Mouse (Mus musculus) fat pad, adult 2 months (tissue): ENCODE results near the gene Tdrd3.

Experiments used
- DNase-seq: peaks from one replicate; pipeline ENCODE4 v3.0.0-alpha.2; 2011; ENCODE audit warnings: low read depth, low spot score; ENCODE audit errors: extremely low read depth

The Tdrd3 gene

DNA sequence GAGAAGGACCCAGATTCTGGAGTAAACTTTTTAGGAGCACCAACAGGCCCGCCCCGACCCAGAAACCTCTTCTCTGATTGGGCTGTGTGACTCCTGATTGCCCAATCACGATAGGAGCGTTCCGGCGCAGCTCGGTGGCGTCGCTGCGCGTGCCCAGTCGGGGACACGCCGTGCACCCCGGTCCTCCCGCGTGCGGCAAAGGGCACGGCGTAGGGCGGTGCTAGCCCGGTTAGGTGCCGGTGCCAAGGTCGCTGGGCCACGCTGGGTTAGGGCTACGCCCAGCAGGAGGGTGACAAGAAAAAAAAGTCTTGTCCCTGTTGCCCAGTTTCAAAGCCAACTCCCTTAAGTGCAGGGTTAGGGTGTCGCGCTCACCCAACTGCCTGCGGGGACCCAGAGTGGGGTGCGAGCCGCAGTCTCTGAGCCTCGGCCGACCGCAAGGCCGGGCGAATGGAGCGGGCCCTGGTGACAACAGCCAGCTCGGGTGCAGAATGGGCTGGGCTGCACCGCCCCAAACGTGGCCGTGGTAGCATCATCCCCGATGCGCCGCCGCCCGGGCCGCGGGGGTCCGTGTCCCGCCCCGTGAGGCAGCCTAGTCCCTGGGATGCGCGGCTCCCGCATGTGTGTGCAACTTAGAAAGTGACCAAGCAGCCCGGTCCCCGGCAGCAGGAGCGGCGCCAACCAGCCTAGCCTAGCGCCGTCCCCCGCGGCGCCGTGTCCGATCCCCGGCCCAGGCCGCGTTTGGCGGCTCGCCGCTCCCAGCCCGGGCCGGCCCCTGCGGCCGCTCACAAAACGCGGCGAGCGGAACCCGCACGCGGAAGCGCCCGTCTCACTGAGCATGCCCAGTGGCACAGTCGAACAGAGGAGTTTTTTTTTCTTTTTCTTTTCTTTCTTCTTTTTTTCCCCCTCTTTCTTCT lies at the start of gene Tdrd3:
Tdrd3 (plus strand) TSS at position 832 of the 914 bp plus-strand sequence.
- peak; percentile 56 for DNase-seq

DNA sequence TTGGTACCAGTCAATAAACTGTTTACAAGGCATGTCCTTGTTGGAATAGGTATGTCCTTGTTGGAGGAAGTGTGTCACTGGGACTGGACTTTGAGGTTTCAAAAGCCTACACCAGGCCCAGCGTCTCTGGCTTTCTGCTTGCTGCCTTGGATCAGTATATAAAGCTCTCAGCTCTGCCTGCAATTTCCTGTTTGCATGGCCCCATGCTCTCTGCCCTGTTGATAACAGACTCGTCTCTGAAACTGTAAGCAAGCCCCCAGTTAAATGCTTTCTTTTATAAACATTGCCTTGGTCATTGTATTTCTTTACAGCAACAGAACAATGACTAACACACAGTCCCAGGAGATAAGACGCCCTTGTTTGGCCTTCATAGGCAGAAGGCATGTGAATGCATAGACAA lies 49.3 kb upstream of the Tdrd3 start:
- DNase-seq = no peak

DNA sequence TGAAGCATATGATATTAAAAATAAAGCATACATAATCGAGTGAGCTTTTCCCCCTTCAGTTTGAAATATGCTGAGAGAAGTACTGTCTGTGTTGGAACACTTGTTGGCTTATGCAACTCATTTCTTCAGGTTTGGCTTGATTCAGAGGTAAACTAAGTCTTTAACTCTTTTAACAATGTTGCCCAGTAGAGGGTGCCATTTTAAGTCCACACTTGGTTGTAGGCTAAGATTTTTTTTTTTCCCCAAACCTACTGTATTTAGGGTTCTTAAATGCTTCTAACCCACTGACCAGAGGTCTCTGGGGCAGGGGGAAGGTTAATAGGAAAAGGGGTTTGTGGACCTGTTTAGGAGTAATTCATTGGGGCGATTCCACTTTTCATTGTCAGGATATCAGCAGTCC lies 33.4 kb upstream of the Tdrd3 start:
- DNase-seq = no peak

DNA sequence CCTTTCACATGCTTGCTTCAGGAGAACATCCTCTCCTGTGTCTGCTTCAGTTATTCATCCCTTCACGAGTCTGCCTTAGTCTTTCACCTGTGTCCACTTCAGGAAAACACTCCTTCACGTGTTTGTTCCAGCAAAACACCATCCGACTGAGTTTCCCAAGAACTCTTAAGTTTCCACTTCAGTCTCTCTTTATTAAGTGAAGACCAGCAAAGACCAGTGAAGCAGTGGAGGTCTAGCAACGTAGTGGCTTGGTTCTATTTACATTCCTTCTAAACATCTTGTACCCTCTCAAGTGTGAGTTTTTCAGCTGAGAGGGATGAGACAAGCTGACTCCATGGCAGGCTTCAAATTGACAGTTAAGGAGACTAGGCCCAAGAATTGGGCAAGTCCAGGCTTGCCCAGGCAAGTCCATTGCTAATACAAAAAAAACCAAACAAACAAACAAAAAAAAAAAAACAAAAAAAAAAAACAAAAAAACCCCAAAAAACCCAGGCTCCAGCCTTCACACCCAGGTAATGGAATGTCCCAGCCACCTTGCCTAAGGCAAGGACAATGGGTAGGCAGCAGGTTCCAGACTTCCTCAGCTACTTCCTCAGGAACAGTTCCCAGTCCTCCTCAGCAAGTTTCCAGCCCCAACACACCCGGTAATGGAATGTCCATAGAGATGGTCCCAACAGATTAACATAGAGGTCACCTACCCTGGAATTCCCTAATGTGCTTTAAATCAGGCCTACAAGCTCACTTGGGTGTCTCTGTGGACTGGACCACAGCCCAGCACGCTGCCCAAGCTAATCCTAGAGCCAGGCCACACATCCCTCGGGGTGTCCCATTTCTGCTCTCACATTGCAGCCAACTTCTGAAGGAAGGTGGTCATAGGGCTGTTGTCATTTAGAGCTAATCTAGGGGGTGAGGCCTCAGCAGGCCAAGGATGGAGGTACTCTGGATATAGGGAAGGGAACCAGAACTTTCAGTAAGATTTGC lies 31.9 kb upstream of the Tdrd3 start:
- no peak for DNase-seq

DNA sequence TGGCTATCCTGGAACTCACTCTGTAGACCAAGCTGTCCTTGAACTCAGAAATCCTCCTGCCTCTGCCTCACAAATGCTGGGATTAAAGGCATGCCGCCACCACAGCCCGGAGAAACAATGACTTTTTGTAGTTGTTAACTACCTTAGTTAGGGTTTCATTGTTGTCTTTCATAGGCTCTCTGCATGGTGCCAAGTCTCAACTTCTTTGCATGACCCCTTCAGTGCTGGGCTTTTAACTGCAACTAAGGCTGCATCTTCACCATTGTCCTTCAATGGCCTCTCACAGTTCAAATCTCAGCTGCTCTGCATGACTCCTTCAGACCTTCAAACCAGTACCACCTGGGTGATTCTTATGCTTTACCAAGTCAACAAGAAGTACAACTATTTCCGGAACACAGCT lies 23.3 kb upstream of the Tdrd3 start:
- DNase-seq = no peak

DNA sequence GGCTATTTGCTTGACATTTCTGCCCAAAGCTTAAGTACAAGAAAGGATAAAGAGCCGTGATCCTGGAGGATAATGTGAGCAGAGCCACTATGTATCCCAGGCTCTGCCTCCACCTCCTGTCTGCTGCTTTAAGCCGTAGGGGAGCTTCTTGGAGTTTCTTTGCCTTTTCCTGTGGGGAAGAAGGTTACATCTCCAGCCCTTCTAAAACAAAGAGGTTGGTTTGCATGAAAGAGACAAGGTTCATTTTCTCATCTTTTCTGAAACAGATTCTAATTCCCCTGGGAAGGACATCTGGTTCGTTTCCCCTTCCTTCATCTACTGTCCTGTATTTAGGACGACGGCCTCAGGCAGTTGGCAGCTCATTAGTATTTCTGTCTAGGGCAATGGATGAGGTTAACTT lies 19.8 kb upstream of the Tdrd3 start:
- no peak for DNase-seq

DNA sequence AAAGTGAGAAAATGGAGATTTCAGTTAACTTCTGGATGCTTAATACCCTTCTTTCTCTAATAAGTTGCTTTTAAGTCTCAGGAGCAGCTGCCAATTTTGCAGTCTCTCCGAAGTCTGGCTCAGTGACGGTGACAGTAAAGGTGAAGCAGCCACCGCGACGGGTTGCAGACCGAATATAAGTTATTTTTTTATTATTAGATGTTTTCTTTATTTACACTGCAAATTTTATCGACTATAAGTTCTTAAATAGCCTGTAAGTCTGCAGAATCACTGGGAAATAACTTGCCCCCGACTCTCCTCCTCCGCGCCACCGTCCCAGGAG lies 992 bp upstream of the Tdrd3 start:
- DNase-seq = no peak

DNA sequence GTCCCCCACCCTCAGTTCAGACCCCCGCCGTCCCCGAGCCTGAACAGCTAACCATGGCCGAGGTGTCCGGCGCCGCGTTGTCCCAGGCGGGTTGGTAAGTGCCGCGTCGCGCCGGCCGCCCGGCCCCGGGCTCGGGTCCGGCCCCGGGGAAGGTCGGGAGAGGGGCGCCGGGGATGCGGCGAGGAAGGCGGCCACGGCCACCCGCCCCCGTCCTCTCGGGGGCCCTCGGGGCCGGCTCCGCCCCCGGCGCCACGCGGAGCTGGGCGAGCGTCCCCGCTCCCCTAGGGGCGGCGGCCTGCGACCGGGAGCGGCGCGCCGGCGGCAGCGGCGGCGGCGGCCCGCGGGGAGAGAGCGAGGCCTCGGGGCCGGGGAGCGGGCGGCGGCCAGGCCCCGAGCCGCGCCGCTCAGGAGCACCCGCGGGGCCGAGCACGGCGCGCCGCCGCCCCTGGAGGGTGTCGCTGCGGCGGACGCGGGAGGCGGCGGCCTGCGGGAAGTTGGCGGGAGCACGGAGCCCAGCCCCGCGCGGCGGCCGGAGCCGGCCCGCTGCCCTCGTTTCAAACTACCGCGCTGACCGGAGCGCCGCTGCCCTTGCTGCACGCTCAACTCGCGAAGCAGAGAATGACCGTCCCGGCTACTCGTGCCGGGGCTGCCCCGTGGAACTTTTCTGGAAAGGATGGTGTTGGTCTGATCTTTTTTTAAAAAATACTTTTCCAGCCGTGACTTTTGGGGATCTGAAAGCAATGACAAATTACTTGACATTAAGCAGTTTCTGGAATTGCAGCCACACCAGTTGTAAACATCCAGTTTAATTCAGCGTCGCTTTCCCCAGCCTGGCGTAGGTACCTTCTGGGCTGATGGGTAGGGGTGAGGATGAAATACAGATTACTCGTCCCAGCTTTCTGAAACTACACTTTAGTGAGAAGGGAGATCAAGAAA lies 584 bp downstream of the Tdrd3 start:
- no peak for DNase-seq

DNA sequence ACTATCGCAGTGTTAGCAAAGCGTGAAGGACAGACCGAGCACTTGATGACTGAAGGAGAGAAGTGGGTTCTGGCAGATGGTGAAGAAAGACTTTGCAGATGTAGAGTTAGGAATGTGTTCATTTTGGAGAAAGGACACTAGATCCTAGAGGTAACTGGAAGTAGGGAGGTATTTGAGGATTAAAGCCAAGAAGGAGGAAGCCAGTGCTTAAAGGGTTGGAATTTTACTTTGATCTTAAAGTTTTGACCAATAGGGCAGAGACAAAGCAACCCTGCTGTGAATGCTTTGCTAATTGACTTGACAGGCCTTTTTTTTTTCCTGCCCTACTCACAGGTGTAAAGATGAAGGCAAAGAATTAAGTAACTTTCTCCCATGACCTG lies 1.2 kb downstream of the Tdrd3 start:
- no peak for DNase-seq

DNA sequence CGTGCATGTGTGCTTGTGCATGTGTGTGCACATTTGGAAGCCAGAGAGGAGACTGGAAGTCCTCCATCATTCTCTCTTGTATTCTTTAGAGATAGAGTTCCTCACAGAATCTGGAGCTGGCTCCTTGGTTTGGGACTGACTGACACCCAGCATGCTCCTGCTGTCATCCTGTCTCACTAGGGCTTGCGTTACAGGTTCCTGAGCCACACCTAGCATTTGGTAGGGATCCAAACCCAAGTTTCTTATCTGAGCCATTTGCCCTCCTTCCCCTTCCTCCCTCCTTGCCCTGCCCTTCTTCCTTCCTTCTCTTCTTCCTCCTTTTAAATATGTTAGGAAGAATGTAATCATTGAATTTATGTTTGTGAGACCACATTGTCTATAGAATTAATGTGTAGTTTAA lies 3.3 kb downstream of the Tdrd3 start:
- DNase-seq = no peak

DNA sequence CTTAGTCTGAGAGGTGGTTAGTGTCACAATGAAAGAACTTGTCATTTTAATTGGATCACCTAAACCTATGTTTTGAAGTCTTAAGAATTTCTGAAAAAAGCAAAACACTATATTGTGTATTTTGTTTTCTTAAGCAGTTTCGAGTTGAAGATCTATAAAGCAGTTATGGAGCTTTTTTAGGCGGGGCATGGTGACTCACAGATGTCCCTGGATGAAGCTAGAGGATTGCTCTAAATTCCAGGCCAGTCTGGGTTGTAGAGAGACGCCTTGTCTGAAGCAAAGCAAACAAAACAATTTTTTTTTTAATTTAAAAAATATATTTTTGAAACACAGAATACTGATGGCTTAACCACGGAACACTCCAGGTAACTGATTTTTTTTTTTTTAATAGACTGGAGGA lies 4.1 kb downstream of the Tdrd3 start:
- DNase-seq = no peak

DNA sequence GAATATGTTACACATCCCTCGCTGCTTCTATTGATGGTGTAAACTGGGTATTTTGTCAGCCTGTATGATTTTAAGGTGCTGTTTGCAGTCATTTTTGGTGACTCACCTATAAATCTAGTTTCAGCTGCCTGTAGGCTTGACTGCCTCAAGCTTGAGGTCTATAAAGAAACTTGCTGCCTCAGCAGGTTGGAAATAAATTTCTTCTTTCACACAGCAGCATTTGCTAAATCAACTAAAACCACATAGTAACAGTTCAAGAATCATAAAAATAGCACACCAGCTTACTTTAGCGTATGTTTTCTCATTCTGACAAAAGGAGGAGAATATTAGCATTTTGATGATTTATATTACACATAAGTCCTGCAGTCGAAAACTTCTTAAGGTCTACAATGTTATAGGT lies 6.0 kb downstream of the Tdrd3 start:
- no peak for DNase-seq

DNA sequence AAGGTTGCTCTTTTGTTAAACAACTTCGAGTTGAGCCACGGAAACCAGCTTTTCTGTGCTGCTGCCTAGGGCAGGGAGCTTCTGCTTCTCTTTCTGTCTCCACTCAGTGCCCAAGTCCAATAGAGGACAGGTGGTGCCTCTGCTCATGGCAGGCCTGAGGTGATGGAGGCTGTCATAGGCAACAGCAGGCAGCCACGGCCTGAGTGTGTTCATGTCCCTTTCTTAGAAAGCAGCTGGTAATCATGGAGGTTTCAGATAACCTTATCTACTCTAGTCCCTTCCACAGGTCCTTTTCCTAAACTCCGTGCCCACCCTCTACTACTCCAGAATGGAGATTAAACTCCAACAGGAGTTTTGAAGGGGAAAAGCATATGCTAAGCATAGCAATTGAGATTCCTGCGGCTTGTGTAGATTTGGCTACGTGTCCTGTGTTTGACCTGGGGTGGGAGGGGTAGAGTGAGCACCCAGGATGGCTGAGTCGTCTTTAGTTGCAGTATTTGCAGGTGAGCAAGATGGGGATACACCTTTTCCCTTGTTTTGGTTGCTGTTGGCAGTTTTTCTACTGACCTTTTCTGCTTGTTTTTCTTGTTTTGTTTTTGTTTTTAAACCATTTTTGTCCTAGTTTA lies 10.0 kb downstream of the Tdrd3 start:
- no peak for DNase-seq

DNA sequence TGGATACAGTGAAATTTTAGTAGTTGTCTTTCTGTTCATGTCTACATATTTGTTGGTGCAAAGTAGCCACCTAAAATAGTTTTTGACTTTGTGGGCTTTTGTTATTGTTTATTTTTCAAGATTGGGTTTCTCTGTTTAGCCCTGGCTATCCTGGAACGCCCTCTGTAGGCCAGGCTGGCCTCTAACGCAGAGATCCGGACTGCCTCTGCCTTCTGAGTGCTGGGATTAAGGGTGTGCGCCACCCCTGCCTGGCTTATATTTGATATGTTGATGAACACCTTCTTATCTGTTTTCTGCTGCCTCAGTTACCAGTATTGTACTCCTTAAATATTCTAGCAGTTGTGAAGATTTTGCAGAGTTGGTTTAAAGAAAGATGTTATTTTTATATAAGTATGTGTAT lies 10.6 kb downstream of the Tdrd3 start:
- no peak for DNase-seq

DNA sequence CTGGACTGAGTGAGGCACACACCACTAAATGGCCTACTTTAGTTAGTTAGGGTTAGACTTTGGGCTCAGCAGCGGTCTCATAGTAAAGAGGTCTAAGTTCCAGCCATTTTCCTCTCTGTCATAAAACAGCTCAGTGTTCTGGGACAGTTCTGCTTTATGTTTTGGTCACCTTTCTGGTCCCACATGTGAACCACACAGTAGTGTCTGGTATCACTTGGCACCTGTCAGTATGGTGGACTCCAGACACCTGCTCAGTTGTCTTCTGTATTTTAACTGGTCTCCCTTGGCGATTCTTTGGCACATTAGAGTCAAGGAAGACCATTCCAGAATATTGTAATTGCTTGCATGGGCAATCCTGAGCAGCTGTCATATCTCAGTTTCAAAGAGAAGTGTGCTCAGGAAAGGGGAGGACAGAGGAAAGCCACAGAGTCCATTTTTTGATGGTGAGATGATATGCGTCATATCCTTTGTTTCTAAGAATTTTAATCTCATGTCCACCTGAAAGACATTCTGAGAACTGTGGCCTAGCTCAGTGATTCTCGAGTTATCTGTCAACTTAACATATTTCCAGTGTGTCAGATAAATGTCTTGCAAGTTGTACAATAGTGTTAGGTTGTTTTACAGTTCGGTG lies 11.3 kb downstream of the Tdrd3 start:
- no peak for DNase-seq

DNA sequence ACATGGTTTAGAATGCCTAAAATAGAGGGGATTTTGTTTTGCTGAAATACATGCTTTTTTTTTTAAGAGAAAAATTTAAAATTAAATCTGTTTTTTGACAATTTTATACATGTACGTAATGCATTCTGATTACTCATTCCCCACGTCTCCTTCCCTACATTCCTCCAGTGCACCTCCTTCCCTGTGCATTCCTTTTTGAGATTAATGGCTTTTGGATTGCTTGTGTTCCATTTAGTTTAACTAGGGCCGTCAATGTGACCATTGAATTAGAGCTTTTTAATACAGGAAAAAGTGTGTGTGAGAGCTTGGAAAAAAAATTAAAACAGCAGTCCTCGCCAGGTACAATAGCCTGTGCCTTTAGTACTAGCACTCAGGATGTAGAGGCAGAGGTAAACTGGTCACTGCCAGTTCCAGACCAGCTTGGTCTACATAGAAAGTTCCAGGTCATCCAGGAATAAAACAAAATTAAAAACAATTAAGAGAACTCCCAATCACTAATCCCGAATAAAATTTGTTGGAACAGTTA lies 17.0 kb downstream of the Tdrd3 start:
- no peak for DNase-seq

DNA sequence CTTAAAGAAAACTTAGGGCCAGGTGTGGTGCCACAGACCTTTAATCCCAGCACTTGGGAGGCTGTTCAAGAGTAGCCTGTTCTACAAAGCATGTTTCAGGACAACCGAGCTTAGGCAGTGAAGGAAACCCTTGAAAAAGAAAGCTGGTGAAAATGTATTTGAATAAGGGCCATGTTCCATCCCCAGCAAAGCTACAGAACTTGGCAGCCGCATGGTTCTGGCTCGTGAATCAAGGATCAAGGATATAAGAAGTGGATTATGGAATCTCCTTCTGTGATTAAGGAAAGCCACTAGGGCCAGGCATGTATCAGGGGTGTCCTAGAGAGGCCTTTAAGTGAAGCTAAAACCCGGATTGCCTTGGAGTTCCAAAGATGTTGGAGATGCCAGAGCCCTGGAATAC lies 18.9 kb downstream of the Tdrd3 start:
- DNase-seq = no peak

DNA sequence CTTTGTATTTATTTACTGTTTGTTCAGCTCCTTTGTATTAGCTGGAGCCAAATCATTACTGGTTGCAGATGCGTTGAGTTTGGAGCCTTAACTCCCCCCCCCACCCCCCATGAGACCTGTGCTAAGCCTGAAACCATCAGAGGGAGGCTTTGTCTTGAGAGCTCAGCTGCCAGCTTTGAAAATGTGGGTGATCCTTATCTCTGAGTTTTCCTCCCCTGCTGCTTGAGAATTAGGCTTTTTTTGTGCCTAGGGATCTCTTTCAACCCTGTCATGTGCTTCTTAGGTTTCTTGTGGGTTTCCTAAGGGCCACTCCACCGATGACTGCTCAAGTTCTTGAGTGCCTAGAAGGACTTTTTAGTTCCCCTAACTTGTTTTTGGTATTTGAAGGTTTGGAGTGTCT lies 23.3 kb downstream of the Tdrd3 start:
- DNase-seq = no peak

DNA sequence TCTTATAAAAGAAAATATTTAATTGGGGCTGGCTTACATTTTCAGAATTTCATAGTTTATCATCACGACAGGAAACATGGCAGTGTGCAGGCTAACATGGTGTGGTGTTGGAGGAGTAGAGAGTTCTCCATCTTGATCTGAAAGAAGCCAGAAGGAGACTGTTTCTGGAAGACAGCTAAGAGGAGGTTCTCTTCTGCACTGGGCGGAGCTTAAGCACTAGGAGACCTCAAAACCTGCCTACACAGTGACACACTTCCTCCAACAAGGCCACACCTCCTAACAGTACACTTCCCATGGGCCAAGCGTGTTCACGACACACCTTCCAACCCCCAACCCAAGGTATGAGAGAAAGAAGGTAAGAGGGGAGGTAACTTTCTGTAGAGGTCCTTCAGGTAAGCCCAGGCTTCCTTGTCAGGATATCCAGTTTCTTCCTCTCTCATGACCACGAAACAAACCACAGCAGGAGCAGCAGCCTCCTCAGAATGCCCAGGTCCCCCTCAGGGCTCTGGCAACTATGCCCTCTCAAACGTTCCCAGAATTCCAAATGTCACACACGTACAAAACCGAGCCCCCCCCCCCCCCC lies 30.0 kb downstream of the Tdrd3 start:
- DNase-seq = no peak
